Mouse (Mus musculus) liver, embryonic 14.5 days (tissue): ENCODE data around the gene Gak. TPM values are rescaled to one million over a fixed set of nuclear protein-coding genes. Genes with fewer than 3 reads are reported as not detected.

ENCODE experiments used
- ATAC-seq: fragments of 200-750 bp; cut with Nextera tagmentation; 2 replicates; pipeline ENCODE4 v1.8.0; 2017; ENCODE audit warnings: moderate number of reproducible peaks, mild to moderate bottlenecking, moderate library complexity; ENCODE audit not compliant: insufficient read depth
- DNase-seq, 3 experiments: peaks; one replicate each; pipeline ENCODE4 v3.0.0-alpha.2; 2012 to 2013; ENCODE audit warnings: low read depth in 3 of 3, low spot score in 3 of 3
- H3K27ac ChIP-seq: fragments of 300-500 bp; sonication (generic); 2 replicates; pipeline ENCODE4 v1.5.1; 2014; ENCODE audit warnings: moderate library complexity, mild to moderate bottlenecking, control low read depth, inconsistent platforms
- H3K27me3 ChIP-seq: fragments of 300-500 bp; sonication (generic); 2 replicates; pipeline ENCODE4 v1.6.1; 2014; ENCODE audit warnings: mild to moderate bottlenecking, low read length, moderate library complexity; ENCODE audit not compliant: control insufficient read depth, insufficient read depth
- H3K36me3 ChIP-seq: fragments of 300-500 bp; sonication (generic); replicated peaks from 2 replicates; pipeline ENCODE4 v1.6.1; 2014; ENCODE audit warnings: low read depth; ENCODE audit not compliant: control insufficient read depth, insufficient read depth
- H3K4me1 ChIP-seq, 2 experiments: fragments of 200-500 bp in 1 of 2; fragments of 300-500 bp in 1 of 2; sonication (generic) in 1 of 2; replicated peaks; 2 replicates each; pipeline ENCODE4 v1.6.1; 2012 to 2014; ENCODE audit warnings: antibody characterized with exemption in 1 of 2, inconsistent platforms in 1 of 2, low read length in 1 of 2; ENCODE audit not compliant: control insufficient read depth in 2 of 2, insufficient read depth in 2 of 2
- H3K4me2 ChIP-seq: fragments of 300-500 bp; sonication (generic); 2 replicates; pipeline ENCODE4 v1.6.1; 2014; ENCODE audit warnings: low read depth, mild to moderate bottlenecking, control low read depth, moderate library complexity
- H3K4me3 ChIP-seq, 2 experiments: fragments of 200-500 bp in 1 of 2; fragments of 300-500 bp in 1 of 2; sonication (generic) in 1 of 2; 2 replicates each; pipeline ENCODE4 v1.5.1; 2012 to 2014; ENCODE audit warnings: low read depth in 2 of 2, low read length in 2 of 2, mild to moderate bottlenecking in 2 of 2, control low read depth in 1 of 2, inconsistent platforms in 1 of 2, moderate library complexity in 1 of 2; ENCODE audit not compliant: insufficient read depth in 1 of 2
- H3K9ac ChIP-seq: fragments of 300-500 bp; sonication (generic); replicated peaks from 2 replicates; pipeline ENCODE4 v1.6.1; 2014; ENCODE audit warnings: mild to moderate bottlenecking, control low read depth, moderate library complexity
- H3K9me3 ChIP-seq: fragments of 300-500 bp; sonication (generic); 2 replicates; pipeline ENCODE4 v1.6.1; 2016; ENCODE audit warnings: low read length, mixed read lengths; ENCODE audit not compliant: control insufficient read depth
- CTCF ChIP-seq: IDR thresholded peaks from 2 replicates; pipeline ENCODE4 v1.5.1; 2016; ENCODE audit warnings: antibody characterized with exemption, low read depth, control low read depth
- EP300 ChIP-seq: IDR thresholded peaks from 2 replicates; pipeline ENCODE4 v1.6.1; 2016; ENCODE audit warnings: antibody characterized with exemption, low read depth
- whole genome bisulfite sequencing: fragments of 180-500 bp; shearing (Covaris S2); extraction: QIAGEN DNeasy Blood & Tissue Kit; methylation state at CpG from one replicate; pipeline ENCODE4 v1.1.7; 2014; ENCODE audit not compliant: insufficient replicate concordance; 5-methylcytosine and 5-hydroxymethylcytosine counted together
- polyA plus RNA-seq, 2 experiments: library from polyadenylated mRNA; depleted of rRNA in 1 of 2; stranded (reverse) in 1 of 2; unstranded in 1 of 2; fragments of >200 nt; fragmentation: Nextera tagmentation in 1 of 2; extraction: Ambion mirVana in 1 of 2; gene quantifications; 2 replicates each; pipeline versions ENCODE4 v1.2.1 to v1.2.3; 2012 to 2014

The Gak gene
- polyA plus RNA-seq, 2 experiments, result 20.7 to 22.6 TPM

DNA sequence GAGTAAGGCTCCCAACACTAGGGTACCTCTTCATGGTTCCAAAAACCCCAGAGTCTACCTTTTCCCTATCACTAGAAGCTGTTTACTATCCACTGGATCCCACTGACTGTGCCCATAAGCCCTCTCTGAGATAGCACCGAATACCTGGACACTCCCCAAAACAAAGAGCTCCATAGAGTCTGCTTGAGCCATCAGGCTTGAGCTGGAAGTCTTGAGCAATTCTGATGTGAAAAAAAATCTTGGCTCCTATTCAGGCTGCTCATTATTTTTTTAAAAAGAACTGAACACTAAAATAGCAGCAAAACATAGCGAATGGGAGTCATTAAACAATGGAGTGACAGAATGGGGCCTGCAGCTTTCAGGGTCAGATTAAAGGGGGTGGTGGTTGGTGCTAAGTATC, 62.5 kb downstream of the Gak start:
- WGBS, result 85% methylated on average over 2 of the region's 2 CpGs
- no peaks in the 10 kb centered on the region for H3K4me1 ChIP-seq
- peaks cover 18% of the 10 kb centered on the region for H3K36me3 ChIP-seq
- DNase-seq (no peak), ATAC-seq (no peak)
- H3K9me3 ChIP-seq, result no peaks in the 10 kb centered on the region
- no peak overlapping the region for H3K4me3 ChIP-seq
- H3K27ac ChIP-seq, result no peak overlapping the region
- no peak overlapping the region for H3K4me2 ChIP-seq
- no peak for TF ChIP-seq EP300
- H3K27me3 ChIP-seq, result no peaks in the 10 kb centered on the region
- no peak overlapping the region for H3K9ac ChIP-seq

- no peak overlapping the region for H3K27ac ChIP-seq
- TF ChIP-seq EP300 (no peak), CTCF (no peak)
- 59% methylated on average over 4 of the region's 4 CpGs for WGBS
- no peaks in the 10 kb centered on the region for H3K4me1 ChIP-seq
- H3K27me3 ChIP-seq, result no peaks in the 10 kb centered on the region
- H3K4me2 ChIP-seq, result no peak overlapping the region
- DNase-seq, result no peak
- H3K9me3 ChIP-seq, result no peaks in the 10 kb centered on the region
- H3K36me3 ChIP-seq, result peaks cover 13% of the 10 kb centered on the region
- no peak overlapping the region for H3K9ac ChIP-seq
- H3K4me3 ChIP-seq, result no peak overlapping the region
- ATAC-seq, result no peak
Measured at GRCm38 (mm10) chr5:108566523-108566922, 63.0 kb downstream of the Gak start.

- WGBS, result 70% methylated on average over 2 of the region's 2 CpGs
- H3K4me2 ChIP-seq, result no peak overlapping the region
- ATAC-seq, result no peak
Measured at GRCm38 (mm10) chr5:108565381-108565780, 64.2 kb downstream of the Gak start.

DNA sequence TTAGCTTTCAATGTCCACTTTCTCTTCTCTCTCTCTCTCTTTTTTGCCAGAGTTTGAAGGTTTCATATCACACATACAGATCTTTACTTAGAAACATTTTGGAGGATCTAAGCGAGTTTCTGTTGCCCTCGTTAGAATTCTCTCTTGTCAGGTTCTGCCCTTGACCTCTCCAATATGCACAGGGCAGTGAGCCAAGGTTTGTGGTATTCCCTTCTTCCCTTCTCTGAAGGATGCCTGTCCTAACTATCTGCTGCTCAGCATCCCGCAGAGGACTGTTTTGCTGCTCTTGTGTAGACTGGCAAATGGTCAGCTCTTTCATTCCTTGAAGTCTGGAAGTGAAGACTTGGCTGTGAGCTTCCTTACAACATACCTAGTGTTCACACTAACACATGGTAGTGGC, 65.2 kb downstream of the Gak start:
- Histone ChIP-seq H3K4me3 (no peak overlapping the region), H3K36me3 (peaks cover 4% of the 10 kb centered on the region), H3K4me2 (no peak overlapping the region), H3K4me1 (no peaks in the 10 kb centered on the region), H3K27ac (no peak overlapping the region), H3K27me3 (no peaks in the 10 kb centered on the region), H3K9ac (no peak overlapping the region), H3K9me3 (no peaks in the 10 kb centered on the region)
- ATAC-seq (no peak), DNase-seq (no peak)
- WGBS, result 73% methylated on average over 3 of the region's 3 CpGs
- no peak for TF ChIP-seq CTCF
- TF ChIP-seq EP300, result no peak

More at GRCm38 (mm10) chr5:108565381-108565780, 64.2 kb downstream of the Gak start:
- Histone ChIP-seq H3K36me3 (peaks cover 12% of the 10 kb centered on the region), H3K27ac (no peak overlapping the region), H3K9me3 (no peaks in the 10 kb centered on the region), H3K9ac (no peak overlapping the region), H3K4me1 (no peaks in the 10 kb centered on the region), H3K27me3 (no peaks in the 10 kb centered on the region), H3K4me3 (no peak overlapping the region)
- TF ChIP-seq CTCF, result no peak
- no peak for TF ChIP-seq EP300
- no peak for DNase-seq

GRCm38 (mm10) chr5:108562483-108562882, 67.1 kb downstream of the Gak start:
- H3K27ac ChIP-seq, result no peak overlapping the region
- H3K9ac ChIP-seq, result no peak overlapping the region
- H3K36me3 ChIP-seq, result no peaks in the 10 kb centered on the region
- no peak for ATAC-seq
- H3K4me3 ChIP-seq, result no peak overlapping the region
- WGBS, result 56% methylated on average over 2 of the region's 2 CpGs
- no peak for DNase-seq
- H3K4me2 ChIP-seq, result no peak overlapping the region
- H3K4me1 ChIP-seq, result no peaks in the 10 kb centered on the region
- no peak for TF ChIP-seq EP300
- TF ChIP-seq CTCF, result no peak
- no peaks in the 10 kb centered on the region for H3K9me3 ChIP-seq
- H3K27me3 ChIP-seq, result no peaks in the 10 kb centered on the region
